Mouse (Mus musculus): Measurements from ENCODE around the gene Ttyh2.
"Not testable (repeated sequence)": the region's sequence is repeated elsewhere in the genome, so short reads cannot be mapped to it uniquely, and the experiment has no call there.

Gene Ttyh2

DNA sequence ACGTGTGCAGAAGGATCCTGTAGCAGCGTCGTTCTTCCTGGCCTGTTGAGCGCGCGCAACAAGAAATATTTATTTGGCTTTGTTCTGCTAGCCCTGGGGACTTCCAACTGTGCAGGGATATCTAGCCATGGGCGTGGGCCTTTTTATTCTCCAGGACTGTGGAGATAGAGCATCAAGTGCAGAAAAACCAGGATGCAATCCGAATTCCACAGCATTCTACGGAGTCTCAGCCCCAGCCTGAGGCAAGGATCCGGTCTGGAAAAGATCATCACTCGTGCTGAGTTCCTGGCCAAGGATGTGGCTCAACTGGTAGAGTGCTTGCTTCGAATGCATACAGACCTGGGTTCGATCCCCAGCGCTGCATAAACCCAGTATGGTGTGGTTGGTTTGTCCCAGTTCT is 13.1 kb upstream of the Ttyh2 start:
- no peak for DNase-seq

DNA sequence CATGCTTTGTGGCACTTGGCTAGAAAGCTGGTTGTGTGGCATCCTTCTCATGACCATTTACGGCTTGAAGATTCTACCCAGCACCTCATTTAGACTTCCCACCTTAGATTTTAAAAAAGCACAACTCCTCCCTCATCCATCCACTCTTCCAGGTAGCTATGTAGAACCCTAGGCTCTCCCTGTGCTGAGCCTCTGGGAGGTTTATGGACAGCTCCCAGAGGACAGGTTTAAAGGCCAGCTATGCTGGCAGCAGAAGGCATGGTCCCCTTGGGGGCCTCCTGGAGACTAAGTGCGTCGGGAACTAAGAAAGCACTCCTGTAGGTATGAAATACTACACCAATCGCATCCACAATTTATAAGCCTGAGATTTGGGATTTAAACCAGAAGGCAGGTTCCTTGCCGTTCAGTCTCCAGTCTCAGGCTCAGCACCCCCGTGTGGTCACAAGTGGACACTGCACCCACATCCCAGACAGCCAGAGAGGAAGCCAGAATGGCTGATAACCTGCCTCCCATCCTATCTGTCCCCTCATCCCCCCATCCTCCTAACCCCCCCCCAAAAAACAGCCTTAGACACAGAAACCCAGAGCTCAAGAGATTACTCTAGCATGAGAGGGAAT is 12.4 kb upstream of the Ttyh2 start:
- no peak for DNase-seq

DNA sequence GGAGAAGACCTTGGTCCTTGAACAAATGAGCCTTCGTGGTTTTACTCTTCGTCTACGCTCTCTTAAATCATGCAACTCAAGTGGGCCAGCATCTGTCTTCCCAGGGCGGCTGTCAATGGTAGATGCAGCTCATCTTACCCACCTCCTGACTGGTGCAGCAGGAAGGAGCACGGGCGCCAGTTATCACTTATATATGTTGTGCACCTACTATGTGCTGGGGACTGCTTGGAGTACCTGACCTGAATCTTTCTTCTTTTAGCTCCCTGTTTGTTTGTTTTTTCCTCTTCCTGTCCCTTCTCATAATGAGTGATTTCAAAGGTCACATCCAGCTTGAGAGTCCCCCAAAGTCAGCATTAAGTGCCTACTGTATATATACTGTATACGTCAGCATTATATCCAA is 11.1 kb upstream of the Ttyh2 start:
- no peak for DNase-seq

DNA sequence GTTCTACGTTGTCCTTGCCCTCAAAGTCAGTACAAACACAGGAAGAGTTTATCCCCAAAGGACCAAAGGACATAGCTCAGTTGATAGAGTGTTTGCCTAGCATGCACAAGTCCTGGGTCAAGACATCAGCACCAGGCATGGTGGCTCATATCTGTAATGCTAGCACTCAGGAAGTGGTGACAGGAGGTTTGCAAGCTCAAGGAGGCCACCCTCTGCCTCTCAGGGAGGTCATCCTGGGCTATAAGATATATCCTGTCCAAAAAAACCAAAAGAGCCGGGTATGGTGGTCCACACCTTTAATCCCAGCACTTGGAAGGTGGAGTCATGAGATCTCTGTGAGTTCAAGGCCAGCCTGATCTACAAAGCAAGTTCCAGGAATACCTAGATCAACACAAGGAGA is 9.8 kb upstream of the Ttyh2 start:
- DNase-seq = no peak

DNA sequence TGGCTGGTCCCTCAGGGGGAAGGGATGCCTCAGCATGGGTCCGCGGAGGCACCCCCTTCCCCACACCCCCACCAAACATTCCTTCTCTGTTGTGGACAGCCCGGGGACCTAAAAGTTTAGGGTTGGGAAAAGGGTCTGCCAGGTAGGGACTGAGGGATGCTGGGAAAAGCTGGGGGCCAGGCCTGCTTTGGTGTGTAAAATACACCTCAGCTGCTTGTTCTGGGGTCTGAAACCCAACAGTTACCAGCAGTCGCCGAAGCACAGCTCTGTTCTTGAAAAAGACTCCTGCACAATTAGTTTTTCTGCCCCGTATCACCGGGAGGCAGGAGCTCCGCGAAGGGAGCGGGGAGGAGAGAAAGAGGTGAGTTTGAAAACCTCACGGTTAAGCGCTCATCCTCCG is 8.4 kb upstream of the Ttyh2 start:
- DNase-seq = no peak

DNA sequence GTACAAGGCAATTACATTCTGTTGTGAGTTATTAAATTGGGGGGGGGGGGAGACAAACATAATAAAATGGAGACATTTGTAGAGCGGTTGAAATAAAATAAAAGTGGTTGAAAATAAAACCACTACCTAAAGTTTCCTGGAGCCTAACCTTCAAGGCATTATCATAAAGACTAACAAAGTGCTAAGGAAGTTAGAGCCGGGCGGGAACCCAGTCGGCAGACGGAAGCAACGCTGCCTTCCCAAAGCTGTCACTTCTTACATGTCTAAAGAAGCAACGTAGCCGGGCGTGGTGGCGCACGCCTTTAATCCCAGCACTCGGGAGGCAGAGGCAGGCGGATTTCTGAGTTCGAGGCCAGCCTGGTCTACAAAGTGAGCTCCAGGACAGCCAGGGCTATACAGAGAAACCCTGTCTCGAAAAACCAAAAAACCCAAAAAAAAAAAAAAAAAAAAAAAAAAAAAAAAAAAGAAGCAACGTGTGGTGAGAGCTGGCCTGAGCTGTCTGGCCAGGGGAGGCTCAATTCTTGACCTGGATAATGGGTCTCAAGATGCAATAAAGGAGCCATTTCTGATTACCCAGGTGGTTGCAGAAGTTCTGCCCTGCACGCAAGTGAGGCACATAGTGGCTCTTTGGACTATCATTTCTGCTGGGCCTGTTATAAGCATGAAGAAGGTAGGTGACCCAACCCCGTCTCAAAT is 7.8 kb upstream of the Ttyh2 start:
- DNase-seq = no peak

DNA sequence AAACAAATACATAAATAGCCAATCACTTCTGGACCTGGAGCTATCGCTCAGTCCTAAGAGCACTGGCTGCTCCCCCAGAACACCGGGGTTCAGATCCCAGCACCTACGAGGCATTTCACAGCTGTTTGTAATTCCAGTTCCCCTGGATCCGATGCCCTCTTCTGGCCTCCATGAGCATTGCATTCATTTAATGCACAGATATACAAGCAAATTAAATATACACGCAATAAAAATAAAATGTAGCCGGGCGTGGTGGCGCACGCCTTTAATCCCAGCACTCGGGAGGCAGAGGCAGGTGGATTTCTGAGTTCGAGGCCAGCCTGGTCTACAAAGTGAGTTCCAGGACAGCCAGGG is 7.3 kb upstream of the Ttyh2 start:
- peak; percentile 24 to 51 for DNase-seq

DNA sequence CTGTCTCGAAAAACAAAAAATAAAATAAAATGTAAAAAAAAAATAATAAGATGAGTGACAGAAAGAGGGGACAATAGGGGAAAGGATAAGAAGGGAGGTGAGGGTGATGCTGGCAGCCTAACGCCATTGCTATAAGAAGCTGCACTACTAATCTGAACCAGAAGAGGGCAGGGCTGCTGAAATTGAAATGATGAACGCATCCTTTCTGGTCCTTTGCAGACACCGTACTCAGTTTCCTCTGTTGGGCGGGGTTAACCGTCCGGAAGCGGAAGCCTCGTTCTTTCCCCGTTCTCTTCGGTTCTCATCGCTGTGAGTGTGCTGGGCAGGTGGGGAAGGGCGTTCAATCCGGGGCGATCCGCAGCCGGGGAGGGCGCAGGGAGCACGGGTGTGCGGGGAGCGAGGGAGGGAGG is 6.9 kb upstream of the Ttyh2 start, which contains the start of gene Rpl38:
Rpl38 (plus strand) TSS at position 224 of the 410 bp plus-strand sequence.
- peak; percentile 80 to 89 for DNase-seq

DNA sequence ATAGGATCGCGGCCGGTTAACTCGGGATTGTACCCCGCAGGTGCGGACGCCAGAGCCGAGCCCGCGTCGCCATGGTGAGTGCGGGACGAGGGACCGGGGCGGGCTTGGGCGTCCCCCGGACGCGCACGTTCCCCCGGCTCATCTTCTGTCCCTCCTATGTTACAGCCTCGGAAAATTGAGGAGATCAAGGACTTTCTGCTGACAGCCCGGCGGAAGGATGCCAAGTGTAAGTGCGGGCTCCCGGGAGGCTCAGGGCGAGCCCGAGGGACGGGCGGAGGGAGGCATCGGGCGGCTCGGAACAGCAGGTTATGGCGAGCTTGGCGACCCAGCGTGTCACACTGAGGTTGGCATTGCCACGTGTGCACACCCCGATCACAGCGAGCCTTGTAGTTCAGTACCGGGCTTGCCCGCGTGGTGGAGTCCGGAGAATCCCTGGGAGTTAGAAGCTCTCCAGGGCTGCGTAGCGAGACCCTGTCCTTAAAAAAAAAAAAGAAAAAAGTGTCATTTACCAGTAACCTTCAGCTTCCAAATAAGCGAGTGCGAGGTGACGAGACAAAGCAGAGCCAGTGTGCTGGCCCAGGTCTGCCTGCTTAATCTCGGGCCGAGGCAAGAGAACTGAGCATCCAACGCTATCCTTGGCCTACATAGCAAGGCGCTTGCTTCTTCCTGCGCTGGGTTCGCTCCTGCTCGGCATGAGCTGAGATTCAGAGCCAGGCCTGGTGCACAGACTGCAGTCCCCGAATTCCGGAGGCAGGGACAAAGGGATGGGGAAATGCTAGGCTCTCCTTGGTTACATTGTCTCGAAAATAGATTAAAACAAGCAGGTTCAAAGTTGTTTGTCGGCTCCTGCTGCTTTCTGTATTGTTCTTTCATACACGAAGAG is 6.2 kb upstream of the Ttyh2 start:
- peak; percentile 45 to 57 for DNase-seq

DNA sequence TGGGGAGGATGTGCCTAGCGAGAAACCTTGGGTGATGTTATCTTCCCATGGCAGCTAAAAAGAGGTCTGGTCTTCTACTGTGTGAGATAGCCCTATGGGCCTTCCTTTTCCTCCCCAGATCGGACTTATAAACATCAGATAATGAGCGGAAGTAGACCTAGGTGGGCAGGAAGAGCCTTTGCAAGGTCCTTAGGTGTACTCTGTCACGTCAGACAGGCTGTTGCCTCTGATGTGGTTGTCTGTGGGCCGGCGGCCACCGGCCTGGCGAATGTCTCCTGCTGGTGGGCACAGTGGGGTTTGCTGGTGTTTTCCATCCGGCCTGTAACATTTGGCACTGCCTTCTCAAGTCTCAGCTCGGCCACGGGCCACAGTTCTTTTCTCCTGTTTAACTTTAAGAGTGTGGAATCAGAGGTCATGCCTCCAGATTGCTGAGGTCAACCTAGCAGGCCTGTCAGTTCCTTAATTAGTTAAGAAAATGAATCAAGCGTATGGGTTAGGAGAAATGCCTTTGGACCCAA is 5.5 kb upstream of the Ttyh2 start:
- DNase-seq = no peak

DNA sequence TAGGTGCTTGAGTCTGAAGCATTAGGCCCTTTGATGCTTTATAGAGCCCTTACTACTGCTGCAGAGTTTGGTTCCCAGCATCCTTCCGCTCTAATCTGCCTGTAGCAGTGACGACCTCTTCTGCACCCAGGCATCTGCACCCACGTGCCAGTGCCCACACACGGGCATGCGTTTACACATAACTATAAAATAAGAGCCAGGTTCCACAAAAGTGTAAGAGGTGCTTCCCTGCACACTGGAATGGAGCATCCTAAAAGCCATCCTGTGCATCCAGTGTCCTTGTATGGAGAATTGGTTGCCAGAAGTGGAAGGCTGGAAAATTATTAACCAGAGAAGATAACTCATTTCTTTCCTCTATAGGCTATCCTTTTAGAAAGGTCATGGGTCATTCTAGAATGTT is 4.1 kb upstream of the Ttyh2 start:
- no peak for DNase-seq

DNA sequence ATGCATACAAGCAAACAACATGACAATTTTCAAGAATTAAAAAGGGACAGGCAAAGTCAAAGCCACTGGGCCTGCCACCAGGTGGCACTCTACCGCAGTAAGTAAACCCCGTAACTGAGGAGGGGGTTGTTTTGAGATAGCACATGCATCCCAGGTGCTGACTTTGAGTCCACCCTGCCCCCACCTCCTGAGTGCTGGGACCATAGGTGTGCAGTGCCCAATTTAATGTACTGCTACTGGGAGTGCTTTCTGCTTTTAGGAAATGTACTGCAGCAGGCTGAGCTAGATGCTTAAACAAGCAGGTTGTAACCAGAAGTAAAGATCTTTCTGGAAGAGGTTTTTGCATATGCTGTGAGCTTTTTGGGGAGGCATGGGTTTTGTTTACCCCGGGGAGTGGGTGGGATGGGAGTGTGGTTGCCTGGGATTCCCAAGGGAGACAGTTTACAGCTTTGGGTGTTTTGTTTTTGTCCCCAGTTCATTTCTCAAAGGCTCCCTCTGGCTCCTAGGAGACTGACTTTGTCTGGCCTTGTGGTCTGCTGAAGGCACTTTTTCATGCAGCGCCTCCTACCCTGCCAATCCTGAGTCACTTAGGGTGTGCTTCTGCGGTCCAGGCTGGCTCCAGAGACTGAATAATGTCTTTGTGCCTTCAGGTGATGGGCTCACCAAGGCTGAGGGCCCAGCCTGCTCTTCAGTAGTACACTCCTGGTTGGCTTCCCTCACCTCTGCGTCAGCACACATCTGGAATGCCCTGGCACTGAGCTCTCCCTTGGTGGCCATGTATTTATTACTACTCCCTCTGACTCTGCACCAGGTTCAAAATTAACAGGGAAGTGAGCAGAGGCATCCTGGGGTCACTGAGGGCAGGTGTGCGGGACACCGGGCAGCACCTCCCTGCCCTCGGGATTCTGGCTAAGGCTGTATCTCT is 2.2 kb upstream of the Ttyh2 start:
- no peak for DNase-seq

DNA sequence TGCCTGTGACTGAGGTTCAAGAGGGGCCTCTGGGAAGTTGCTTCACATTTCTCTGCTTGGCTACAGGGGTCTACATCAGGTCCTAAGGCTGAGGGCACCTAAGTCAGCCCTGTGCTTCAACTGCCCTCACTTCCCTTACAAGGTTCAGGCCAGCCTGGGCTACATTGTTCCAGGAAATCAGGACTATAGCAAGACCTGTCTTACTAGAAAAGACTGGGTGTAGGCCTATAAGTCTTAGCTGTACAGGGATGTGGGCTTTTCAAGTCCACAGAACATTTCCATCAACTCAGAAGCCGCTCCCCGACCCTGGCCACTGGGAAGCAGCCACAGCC is 1.5 kb upstream of the Ttyh2 start:
- DNase-seq = no peak

DNA sequence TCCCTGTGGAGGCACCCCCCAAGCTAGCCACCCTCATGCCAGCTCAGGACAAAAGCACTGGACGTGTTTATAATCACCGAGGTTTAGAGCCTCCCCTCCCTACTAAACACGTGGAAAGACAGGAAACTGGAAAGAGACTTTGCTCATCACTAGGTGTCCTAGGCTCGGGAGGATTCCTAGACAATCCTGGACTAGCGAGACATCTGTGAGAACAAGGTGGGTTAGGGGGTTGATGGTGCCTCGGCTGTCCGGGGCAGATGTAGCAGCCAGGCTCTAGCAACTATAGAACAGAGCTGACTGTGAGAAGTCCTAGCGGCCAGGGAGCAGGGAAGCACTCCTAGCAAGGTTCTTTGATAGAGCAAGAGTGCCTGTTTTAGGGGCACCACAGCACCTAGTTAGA is 1.1 kb upstream of the Ttyh2 start:
- DNase-seq = no peak

DNA sequence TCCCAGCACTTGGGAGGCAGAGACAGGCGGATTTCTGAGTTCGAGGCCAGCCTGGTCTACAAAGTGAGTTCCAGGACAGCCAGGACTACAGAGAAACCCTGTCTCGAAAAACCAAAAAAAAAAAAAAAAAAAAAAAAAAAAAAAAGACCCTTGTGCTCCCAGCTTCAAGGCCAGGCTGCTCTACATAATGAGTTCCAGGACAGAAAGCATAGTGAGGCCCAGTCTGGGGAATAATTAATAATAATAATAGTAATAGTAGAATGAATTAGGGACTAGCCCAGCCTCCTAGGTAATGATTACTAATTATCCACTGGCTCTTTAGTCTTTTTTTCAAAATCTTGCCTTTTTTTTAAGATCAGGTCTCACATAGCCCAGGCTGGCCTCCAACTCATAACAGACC is 435 bp upstream of the Ttyh2 start:
- not testable (repeated sequence) for DNase-seq

DNA sequence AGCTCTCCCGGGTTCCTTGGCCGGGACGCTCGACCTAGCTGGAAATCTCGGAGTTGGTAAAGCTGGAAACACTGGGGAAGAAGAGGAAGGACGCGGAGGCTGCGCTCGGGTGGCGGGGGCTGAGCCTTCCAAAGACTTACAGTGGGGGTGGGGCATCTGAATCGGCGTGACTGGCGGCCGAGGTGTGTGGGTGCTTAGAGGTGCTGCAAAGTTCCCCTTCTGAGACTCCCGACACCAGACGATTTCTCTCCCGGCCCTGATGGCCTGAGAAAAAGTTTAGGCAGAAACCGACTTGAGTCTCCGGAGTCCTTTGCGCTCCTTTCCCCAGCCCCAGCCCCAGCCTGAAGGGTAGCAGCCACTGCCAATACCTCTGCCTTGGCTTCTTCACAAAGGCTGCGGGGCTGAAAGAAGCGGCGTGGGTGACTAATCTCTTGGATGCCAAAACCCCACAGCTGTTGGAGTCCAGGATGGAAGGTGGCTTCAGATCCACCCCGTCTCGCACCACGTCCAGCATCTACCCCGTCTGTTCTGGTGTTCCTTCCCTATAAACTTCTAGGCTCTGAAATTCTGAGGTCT is 683 bp downstream of the Ttyh2 start:
- no peak for DNase-seq

DNA sequence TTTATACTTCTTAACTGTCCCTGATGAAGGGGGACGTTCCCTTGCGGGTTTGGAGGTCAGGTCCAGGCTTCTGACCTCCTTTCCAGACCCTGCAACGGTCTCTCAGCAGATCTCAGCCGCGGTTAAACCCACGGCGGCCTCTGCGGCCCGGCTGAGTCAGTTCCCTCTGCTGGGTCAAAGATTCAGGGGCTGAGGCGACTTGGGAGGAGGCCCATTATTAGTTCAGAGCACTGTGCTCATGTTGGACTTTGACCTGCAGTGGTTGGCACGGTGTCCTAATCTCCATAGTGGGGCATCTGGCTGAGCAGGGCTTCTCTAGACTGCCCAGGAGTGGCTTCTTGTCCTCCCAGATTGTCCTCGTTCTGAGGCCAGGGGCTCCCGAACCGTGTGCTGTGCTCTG is 1.2 kb downstream of the Ttyh2 start:
- DNase-seq = no peak

DNA sequence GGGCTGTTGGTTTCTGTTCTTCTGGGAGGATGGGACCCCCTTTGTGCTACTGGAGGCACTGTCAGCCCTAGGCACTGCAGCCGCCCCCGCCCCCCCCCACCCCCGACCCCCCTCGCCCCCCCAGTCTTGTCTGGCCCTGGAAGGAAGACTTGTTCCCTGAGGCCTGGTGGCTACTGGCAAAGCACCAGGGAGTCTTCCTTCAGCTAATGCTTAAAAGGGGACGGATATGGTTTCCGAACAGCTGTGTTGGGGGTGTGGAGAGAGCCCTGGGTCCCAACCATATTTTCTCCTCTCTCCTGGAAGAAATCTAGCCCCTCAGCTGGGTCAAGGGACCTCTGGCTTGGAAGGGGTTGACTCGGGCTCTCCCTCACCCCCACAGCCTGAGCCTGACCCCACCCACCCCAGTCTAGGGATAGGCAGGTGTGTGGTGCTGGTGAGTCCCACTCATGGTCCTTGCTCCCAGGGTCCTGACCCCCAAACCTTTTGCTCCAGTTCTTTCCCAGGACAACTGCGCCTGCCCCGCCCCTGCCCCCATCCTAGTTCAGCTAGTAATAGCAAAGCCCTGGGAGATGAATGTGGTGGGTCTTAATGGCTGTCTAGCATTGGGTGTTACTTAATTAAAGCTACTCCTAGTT is 1.8 kb downstream of the Ttyh2 start:
- no peak for DNase-seq

DNA sequence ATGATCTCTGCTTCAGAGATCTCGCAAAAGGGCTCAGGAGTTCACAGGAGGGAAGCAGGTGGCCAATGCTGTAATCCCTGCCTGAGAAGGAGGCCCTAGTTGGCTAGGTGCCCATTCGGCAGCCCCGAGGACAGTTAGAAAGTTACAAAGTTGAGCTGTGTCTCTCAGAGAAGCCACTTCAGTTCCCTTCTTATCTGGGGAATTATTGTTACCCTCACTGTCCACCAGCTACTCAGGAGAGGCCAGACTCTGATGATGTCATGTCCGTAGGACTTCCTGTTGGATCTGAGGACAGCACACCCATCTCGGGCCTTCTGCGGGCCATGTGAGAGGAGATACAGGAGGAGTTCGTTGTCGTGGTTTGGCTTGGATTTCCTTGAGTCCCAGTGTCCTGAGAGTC is 4.4 kb downstream of the Ttyh2 start:
- DNase-seq = no peak

DNA sequence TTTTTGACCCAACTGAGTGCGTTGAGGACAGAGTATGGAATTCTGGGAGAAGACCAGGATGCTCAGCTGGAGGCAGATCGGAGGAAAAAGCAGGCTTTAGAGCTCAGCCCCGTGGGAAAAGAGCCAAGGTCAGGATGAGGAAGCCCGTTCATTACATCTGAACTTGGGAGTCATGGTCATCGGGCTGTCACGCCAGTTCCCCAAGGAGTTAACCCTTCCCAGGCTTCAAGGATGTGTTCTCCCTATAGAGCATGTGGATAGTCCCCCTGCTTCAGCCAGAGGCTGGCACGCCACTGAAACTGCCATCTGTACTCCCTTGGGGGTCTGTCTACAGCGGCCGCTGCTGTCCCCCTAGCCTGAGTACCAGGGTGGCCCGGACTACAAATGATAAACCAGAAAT is 5.1 kb downstream of the Ttyh2 start:
- no peak for DNase-seq

DNA sequence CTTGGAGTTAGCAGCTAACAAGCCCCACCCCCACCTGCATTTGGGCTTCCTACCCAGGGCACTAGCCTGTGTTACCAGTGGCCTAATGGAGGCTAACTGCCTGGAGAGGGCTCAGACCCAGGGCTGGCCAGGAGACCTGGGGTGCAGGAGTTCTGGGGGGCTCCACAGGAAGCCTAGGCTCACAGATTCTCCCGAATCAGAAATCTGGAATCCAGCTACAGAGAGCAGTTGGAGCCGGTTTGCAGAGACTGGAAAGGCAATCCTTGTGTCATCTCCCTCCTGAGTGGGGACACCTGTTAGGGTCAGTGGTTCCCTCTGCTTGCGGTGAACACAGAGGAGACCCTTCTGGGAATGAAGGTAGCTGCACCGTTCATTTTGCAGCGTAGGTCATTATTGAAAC is 5.8 kb downstream of the Ttyh2 start:
- no peak for DNase-seq

DNA sequence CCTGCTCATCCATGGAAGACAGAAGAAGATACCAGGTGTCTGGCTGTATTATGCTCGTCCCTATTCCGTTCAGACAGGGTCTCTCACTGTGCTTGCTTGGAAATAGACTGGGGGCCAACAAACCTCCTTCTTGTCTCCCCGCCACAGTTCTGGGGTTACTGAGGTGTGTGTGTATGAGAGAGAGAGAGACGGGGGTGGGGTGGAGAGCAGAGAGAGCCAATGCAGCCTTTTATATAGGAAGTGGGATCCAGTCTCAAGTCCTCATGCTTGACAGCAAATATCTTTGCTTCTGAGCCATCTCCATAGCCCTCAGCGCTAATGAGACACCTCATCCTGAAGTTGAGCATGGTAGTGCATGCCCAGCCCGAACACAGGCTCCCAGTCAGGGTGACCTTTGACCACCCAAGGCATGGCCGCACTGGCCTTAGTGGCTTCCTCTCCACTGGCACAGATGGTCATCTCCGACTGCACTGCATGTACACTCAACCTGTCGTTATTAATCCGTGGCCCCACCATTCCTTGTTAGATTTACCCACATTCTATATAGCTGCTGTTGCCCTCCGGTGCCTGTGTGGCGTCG is 7.2 kb downstream of the Ttyh2 start:
- no peak for DNase-seq
